Mouse (Mus musculus) small intestine, adult 2 months (tissue): ENCODE measurements around the gene Rhcg.

ENCODE experiments used
- CTCF ChIP-seq: fragments of 200-500 bp; IDR thresholded peaks from 2 replicates; pipeline ENCODE4 v1.5.1; 2012; ENCODE audit warnings: low read depth, mild to moderate bottlenecking, control low read depth, inconsistent platforms, low read length, moderate library complexity, mixed read lengths; ENCODE audit not compliant: insufficient replicate concordance, insufficient read length; ENCODE audit errors: extremely low read depth
- POLR2A ChIP-seq: fragments of 200-500 bp; IDR thresholded peaks from 2 replicates; pipeline ENCODE4 v1.6.1; 2012; ENCODE audit warnings: low read depth, mild to moderate bottlenecking, control low read depth, inconsistent platforms, low read length, moderate library complexity

- no peak for TF ChIP-seq CTCF
- no peak for TF ChIP-seq POLR2A
Measured at GRCm38 (mm10) chr7:79661253-79661890, 43.9 kb upstream of the Rhcg start.
